Mouse (Mus musculus) layer of hippocampus, adult 18-20 months (tissue): ENCODE measurements at regions not wholly inside any gene's neighbourhood (a gene's known extent, or its start where the extent isn't known, plus 50 kb on each side); places are given as distances from the start of the nearest gene placed in this dataset.

Source experiments
- DNase-seq, 2 experiments: peaks; one replicate each; pipeline ENCODE4 v3.0.0; 2022; ENCODE audit warnings: low spot score in 2 of 2

DNA sequence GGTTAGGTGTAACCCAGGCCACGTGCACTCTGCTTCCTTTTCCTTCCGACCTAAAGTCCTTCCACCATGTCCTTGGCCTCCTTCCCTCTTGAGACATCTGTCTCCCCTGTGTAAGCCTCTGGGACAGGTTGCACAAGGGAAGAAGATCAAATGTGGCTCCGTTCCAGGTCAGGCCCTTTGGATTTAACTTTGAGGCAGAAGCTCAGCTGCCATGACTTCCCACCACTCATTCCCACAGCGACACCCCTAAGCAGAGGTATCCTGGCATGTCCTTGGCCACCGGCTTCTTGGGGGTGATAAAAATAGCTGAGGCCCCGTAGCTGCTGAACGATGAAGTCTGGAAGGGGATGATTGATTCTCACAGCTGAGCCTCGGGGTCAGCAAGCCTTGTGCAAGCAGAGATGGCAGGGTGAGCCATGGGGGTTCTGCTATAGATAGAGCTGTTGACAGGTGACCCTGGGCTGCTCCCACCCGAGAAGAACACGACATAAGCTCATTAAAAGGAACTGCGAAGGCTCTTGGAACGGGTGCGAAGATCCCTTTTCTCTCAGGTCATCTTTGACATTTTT, 117.4 kb downstream of the Slc38a6 start:
- no peak for DNase-seq
